Comparison of ENCODE assay signal across 12 mouse cellular contexts in the genomic region with DNA sequence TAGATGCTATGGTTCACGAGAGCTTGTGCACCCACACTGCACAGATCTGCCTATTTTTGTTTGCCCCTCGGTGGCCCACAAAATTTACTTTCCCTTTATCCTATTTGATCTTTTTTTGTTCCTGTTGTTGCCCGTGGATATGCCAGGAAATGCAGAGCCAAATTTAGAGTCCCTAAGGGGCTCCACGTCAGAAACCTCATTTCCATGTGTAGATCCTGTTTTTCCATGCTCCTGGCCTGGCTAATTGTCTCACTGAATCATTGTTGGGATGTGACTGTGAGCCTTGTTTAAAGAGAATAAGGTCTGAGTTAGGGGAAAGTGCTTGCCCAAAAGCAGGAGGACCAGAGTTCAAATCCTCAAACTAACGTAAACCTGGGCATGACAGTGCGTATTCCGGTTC. TPM values are rescaled to one million over a fixed set of nuclear protein-coding genes. Genes with fewer than 3 reads are reported as not detected.
DNase-seq lines count a peak whose midpoint lies in the region; ATAC-seq lines count a peak whose summit lies in the region.
"Had no signal": no experiment of that assay in that cellular context is flagged by ENCODE, and none has a peak within 500 bp of the region (broad histone marks: within the 10 kb centered on the region; RNA-seq: fewer than 3 reads in every experiment).

No protein-coding gene starts in this region.

- no peaks in the 10 kb centered on the region; the same call in 1 of the 2 replicates for H3K4me1 ChIP-seq in hindbrain, embryonic 11.5 days (replicated peaks; ENCODE audit: control insufficient read depth, insufficient read depth, low read length)
- H3K4me1 ChIP-seq in hindbrain, embryonic 16.5 days (ENCODE audit: control insufficient read depth, insufficient read depth, low read depth, low read length), result peaks cover 7% of the 10 kb centered on the region
- H3K4me1 ChIP-seq in neural tube, embryonic 13.5 days (replicated peaks), result peaks cover 26% of the 10 kb centered on the region
- H3K4me1 ChIP-seq in neural tube, embryonic 15.5 days, result peaks cover 15% of the 10 kb centered on the region
- H3K4me1 ChIP-seq in forebrain, embryonic 16.5 days (replicated peaks; ENCODE audit: control insufficient read depth, insufficient read depth, low read length), result peaks cover 14% of the 10 kb centered on the region

- intact Hi-C loops in heart, postnatal 10 days (cut with DNase I), result no loop called here

- no peak overlapping the region for H3K9ac ChIP-seq in hindbrain, embryonic 11.5 days (ENCODE audit: low read depth, low read length)
- no peak overlapping the region for H3K9ac ChIP-seq in hindbrain, embryonic 16.5 days (ENCODE audit: low read depth, low read length)
- H3K9ac ChIP-seq in neural tube, embryonic 13.5 days, result no peak overlapping the region
- no peak overlapping the region for H3K9ac ChIP-seq in neural tube, embryonic 15.5 days (replicated peaks)
- H3K9ac ChIP-seq in forebrain, embryonic 16.5 days (replicated peaks; ENCODE audit: low read depth, low read length), result no peak overlapping the region
- H3K9ac ChIP-seq: limb, embryonic 12.5 days; liver, postnatal 0 days had no signal

- no peak for DNase-seq in hindbrain, embryonic 11.5 days (ENCODE audit: low spot score)
- no peak for DNase-seq in neural tube, embryonic 10.5 days (ENCODE audit: extremely low spot score, low spot score)
- DNase-seq in heart, postnatal 10 days, result peak; percentile 47 to 50
- no peak for DNase-seq in layer of hippocampus, adult 9-10 months (ENCODE audit: low spot score)
- DNase-seq: adrenal gland, adult 8-10 months; liver, postnatal 0 days had no signal

- no peak for ATAC-seq in hindbrain, embryonic 11.5 days (ENCODE audit: low FRiP score)
- no peak for ATAC-seq in hindbrain, embryonic 16.5 days
- no peak for ATAC-seq in neural tube, embryonic 13.5 days (ENCODE audit: low read depth)
- no peak for ATAC-seq in neural tube, embryonic 15.5 days (ENCODE audit: low FRiP score)
- ATAC-seq in forebrain, embryonic 16.5 days, result no peak
- ATAC-seq: inflammation-experienced regulatory T-cells, adult 6 months; liver, postnatal 0 days had no signal

- H3K4me2 ChIP-seq in hindbrain, embryonic 11.5 days (replicated peaks; ENCODE audit: low read depth, low read length), result no peak overlapping the region
- H3K4me2 ChIP-seq in hindbrain, embryonic 16.5 days (ENCODE audit: low read length), result no peak overlapping the region
- H3K4me2 ChIP-seq in neural tube, embryonic 13.5 days, result no peak overlapping the region
- H3K4me2 ChIP-seq in neural tube, embryonic 15.5 days, result no peak overlapping the region
- no peak overlapping the region for H3K4me2 ChIP-seq in forebrain, embryonic 16.5 days (ENCODE audit: low read length)
- H3K4me2 ChIP-seq: limb, embryonic 12.5 days had no signal

- no peak overlapping the region for H3K4me3 ChIP-seq in hindbrain, embryonic 11.5 days (ENCODE audit: low read depth, low read length)
- no peak overlapping the region for H3K4me3 ChIP-seq in hindbrain, embryonic 16.5 days (ENCODE audit: low read length)
- no peak overlapping the region for H3K4me3 ChIP-seq in neural tube, embryonic 13.5 days
- no peak overlapping the region for H3K4me3 ChIP-seq in neural tube, embryonic 15.5 days (replicated peaks)
- H3K4me3 ChIP-seq in forebrain, embryonic 16.5 days (replicated peaks; ENCODE audit: low read length), result no peak overlapping the region
- H3K4me3 ChIP-seq: limb, embryonic 12.5 days had no signal

- 74% methylated on average over 7 of the region's 7 CpGs for WGBS in hindbrain, embryonic 11.5 days
- WGBS in hindbrain, embryonic 16.5 days, result 61% methylated on average over 7 of the region's 7 CpGs
- WGBS in neural tube, embryonic 13.5 days, result 54% methylated on average over 7 of the region's 7 CpGs
- WGBS in neural tube, embryonic 15.5 days, result 60% methylated on average over 7 of the region's 7 CpGs
- WGBS in forebrain, embryonic 16.5 days, result 69% methylated on average over 7 of the region's 7 CpGs

- no peaks in the 10 kb centered on the region for H3K27me3 ChIP-seq in hindbrain, embryonic 11.5 days (ENCODE audit: control insufficient read depth, insufficient read depth, low read length)
- H3K27me3 ChIP-seq in hindbrain, embryonic 16.5 days (replicated peaks; ENCODE audit: control insufficient read depth, insufficient read depth, low read length), result no peaks in the 10 kb centered on the region
- no peaks in the 10 kb centered on the region for H3K27me3 ChIP-seq in neural tube, embryonic 13.5 days
- no peaks in the 10 kb centered on the region for H3K27me3 ChIP-seq in neural tube, embryonic 15.5 days (replicated peaks)
- no peaks in the 10 kb centered on the region for H3K27me3 ChIP-seq in forebrain, embryonic 16.5 days (replicated peaks; ENCODE audit: control insufficient read depth, insufficient read depth, low read length)
- H3K27me3 ChIP-seq: limb, embryonic 12.5 days had no signal

- H3K9me3 ChIP-seq in hindbrain, embryonic 11.5 days (ENCODE audit: control insufficient read depth, low read length), result no peaks in the 10 kb centered on the region
- H3K9me3 ChIP-seq in hindbrain, embryonic 16.5 days (ENCODE audit: control insufficient read depth, low read length), result 0 out of 2 replicates have a peak, but pooled peaks cover 4% of the 10 kb centered on the region
- H3K9me3 ChIP-seq in neural tube, embryonic 13.5 days, result 0 out of 2 replicates have a peak, but pooled peaks cover 2% of the 10 kb centered on the region
- no peaks in the 10 kb centered on the region for H3K9me3 ChIP-seq in neural tube, embryonic 15.5 days (replicated peaks)
- H3K9me3 ChIP-seq in forebrain, embryonic 16.5 days (ENCODE audit: control insufficient read depth, low read length), result peaks cover 3% of the 10 kb centered on the region; the same call in 1 of the 2 replicates

- peak overlapping the region; percentile 51; the same call in 1 of the 2 replicates for H3K27ac ChIP-seq in hindbrain, embryonic 11.5 days (ENCODE audit: low read depth, low read length)
- H3K27ac ChIP-seq in hindbrain, embryonic 16.5 days (ENCODE audit: low read depth, low read length), result no peak overlapping the region
- H3K27ac ChIP-seq in neural tube, embryonic 13.5 days (replicated peaks), result peak overlapping the region; percentile 81
- H3K27ac ChIP-seq in neural tube, embryonic 15.5 days (replicated peaks), result peak overlapping the region; percentile 64; the same call in 1 of the 2 replicates
- H3K27ac ChIP-seq in forebrain, embryonic 16.5 days (ENCODE audit: low read length), result no peak overlapping the region
- H3K27ac ChIP-seq: limb, embryonic 12.5 days had no signal

- H3K36me3 ChIP-seq in hindbrain, embryonic 11.5 days (ENCODE audit: control insufficient read depth, insufficient read depth, low read length), result 0 out of 2 replicates have a peak, but pooled peaks cover 3% of the 10 kb centered on the region
- 0 out of 2 replicates have a peak, but pooled peaks cover 2% of the 10 kb centered on the region for H3K36me3 ChIP-seq in hindbrain, embryonic 16.5 days (ENCODE audit: control insufficient read depth, insufficient read depth, low read length)
- H3K36me3 ChIP-seq in neural tube, embryonic 13.5 days, result peaks cover 17% of the 10 kb centered on the region
- no peaks in the 10 kb centered on the region for H3K36me3 ChIP-seq in neural tube, embryonic 15.5 days
- peaks cover 5% of the 10 kb centered on the region for H3K36me3 ChIP-seq in forebrain, embryonic 16.5 days (ENCODE audit: control insufficient read depth, insufficient read depth)

RNA-seq across cellular contexts. Expression of a gene that starts 44.4 kb away (rescaled TPM):
- polyA plus RNA-seq in hindbrain, embryonic 11.5 days (2014; fragmentation: Nextera tagmentation; extraction: Ambion mirVana), result 2.3 and 2.4 TPM in 2 replicates
- 6.0 and 7.1 TPM in 2 replicates for polyA plus RNA-seq in hindbrain, embryonic 16.5 days (2015; fragmentation: Nextera tagmentation; extraction: Ambion mirVana)
- 14.5 TPM in 2 replicates for polyA plus RNA-seq in neural tube, embryonic 13.5 days (2015; fragmentation: Nextera tagmentation; extraction: Ambion mirVana)
- total RNA-seq in heart, postnatal 10 days (2021), result 1 to 10 TPM; 4.8 to 5.1 TPM
- 10.0 and 10.5 TPM in 2 replicates for polyA plus RNA-seq in neural tube, embryonic 15.5 days (2015; fragmentation: Nextera tagmentation; extraction: Ambion mirVana)
- polyA plus RNA-seq in forebrain, embryonic 16.5 days (2015; fragmentation: Nextera tagmentation; extraction: Ambion mirVana), result 5.1 and 5.7 TPM in 2 replicates
- polyA plus RNA-seq: inflammation-experienced regulatory T-cells, adult 6 months had no signal

Comparison
In these comparisons a context has a peak if more than half of its experiments do, and no peak if none do; other contexts are left out.
1. H3K27ac ChIP-seq: peak in hindbrain, embryonic 11.5 days (single experiment), neural tube, embryonic 13.5 days (single experiment) and neural tube, embryonic 15.5 days (single experiment); none in hindbrain, embryonic 16.5 days (single experiment) and forebrain, embryonic 16.5 days (single experiment).
2. DNase-seq: peak in heart, postnatal 10 days (2 of 2); none in hindbrain, embryonic 11.5 days (single experiment), neural tube, embryonic 10.5 days (single experiment) and layer of hippocampus, adult 9-10 months (single experiment).